Mouse (Mus musculus) cerebellum, adult 8-10 months (tissue): ENCODE measurements around the gene Gm40193.
"Not testable (repeated sequence)": the region's sequence is repeated elsewhere in the genome, so short reads cannot be mapped to it uniquely, and the experiment has no call there.

Experiments used
- DNase-seq: peaks from one replicate; pipeline ENCODE4 v3.0.0; 2022

The Gm40193 gene

GRCm38 (mm10) chr11:70532839-70533238, at the start of gene Gm40193:
Gene Gm40193 (minus strand): TSS chr11:70532939.
- no peak for DNase-seq

GRCm38 (mm10) chr11:70582196-70582595, 49.5 kb upstream of the Gm40193 start:
- no peak for DNase-seq

GRCm38 (mm10) chr11:70580921-70581320, 48.2 kb upstream of the Gm40193 start:
- DNase-seq, result no peak

GRCm38 (mm10) chr11:70580358-70580720, 47.6 kb upstream of the Gm40193 start:
- DNase-seq, result no peak

GRCm38 (mm10) chr11:70579710-70580357, 47.1 kb upstream of the Gm40193 start:
- no peak for DNase-seq

GRCm38 (mm10) chr11:70578962-70579361, 46.2 kb upstream of the Gm40193 start:
- DNase-seq, result no peak

GRCm38 (mm10) chr11:70577201-70577600, 44.5 kb upstream of the Gm40193 start:
- DNase-seq, result no peak

GRCm38 (mm10) chr11:70573872-70574271, 41.1 kb upstream of the Gm40193 start:
- DNase-seq, result no peak

GRCm38 (mm10) chr11:70572348-70572902, 39.7 kb upstream of the Gm40193 start:
- no peak for DNase-seq

GRCm38 (mm10) chr11:70571641-70572040, 38.9 kb upstream of the Gm40193 start:
- no peak for DNase-seq

- not testable (repeated sequence) for DNase-seq
Measured at GRCm38 (mm10) chr11:70570614-70571013, 37.9 kb upstream of the Gm40193 start.

GRCm38 (mm10) chr11:70566586-70566985, 33.8 kb upstream of the Gm40193 start:
- DNase-seq, result no peak

GRCm38 (mm10) chr11:70564276-70564873, 31.6 kb upstream of the Gm40193 start:
- DNase-seq, result no peak

GRCm38 (mm10) chr11:70563470-70564275, 30.9 kb upstream of the Gm40193 start:
- no peak for DNase-seq

- no peak for DNase-seq
Measured at GRCm38 (mm10) chr11:70562995-70563469, 30.3 kb upstream of the Gm40193 start.

- peak; percentile 85 for DNase-seq
Measured at GRCm38 (mm10) chr11:70562287-70562994, 29.7 kb upstream of the Gm40193 start, which contains the start of gene Mink1. Gene Mink1 (plus strand): TSS chr11:70562881.

GRCm38 (mm10) chr11:70561937-70562286, 29.2 kb upstream of the Gm40193 start:
- no peak for DNase-seq

GRCm38 (mm10) chr11:70557545-70557944, 24.8 kb upstream of the Gm40193 start:
- no peak for DNase-seq

- no peak for DNase-seq
Measured at GRCm38 (mm10) chr11:70553940-70554339, 21.2 kb upstream of the Gm40193 start.

- DNase-seq, result no peak
Measured at GRCm38 (mm10) chr11:70551526-70551925, 18.8 kb upstream of the Gm40193 start.

GRCm38 (mm10) chr11:70544496-70544895, 11.8 kb upstream of the Gm40193 start:
- no peak for DNase-seq

GRCm38 (mm10) chr11:70541415-70541814, 8.7 kb upstream of the Gm40193 start:
- DNase-seq, result no peak

- no peak for DNase-seq
Measured at GRCm38 (mm10) chr11:70540928-70541327, 8.2 kb upstream of the Gm40193 start.
